Mouse (Mus musculus) gastrocnemius, adult 2 months (tissue): Measurements from ENCODE around the gene Cdca3. TPM values are rescaled to one million over a fixed set of nuclear protein-coding genes. Genes with fewer than 3 reads are reported as not detected.
"Not testable (repeated sequence)": the region's sequence is repeated elsewhere in the genome, so short reads cannot be mapped to it uniquely, and the experiment has no call there.

Source experiments
- DNase-seq: peaks from one replicate; pipeline ENCODE4 v3.0.0; 2022
- H3K27ac ChIP-seq: fragments of 200-600 bp; 2 replicates; pipeline ENCODE4 v1.8.1; 2022; ENCODE audit warnings: mild to moderate bottlenecking
- H3K4me3 ChIP-seq: fragments of 200-600 bp; 2 replicates; pipeline ENCODE4 v1.8.1; 2022; ENCODE audit warnings: mild to moderate bottlenecking, moderate library complexity
- CTCF ChIP-seq: fragments of 200-600 bp; IDR thresholded peaks from 2 replicates; pipeline ENCODE4 v1.8.1; 2022; ENCODE audit warnings: antibody characterized with exemption, mild to moderate bottlenecking, moderate library complexity
- intact Hi-C: fragments of 180-260 bp; cut with DNase I; formaldehyde crosslinking; loops from one replicate; pipeline ENCODE4 v1.15.1; 2025
- total RNA-seq, 2 experiments: library from RNA; stranded (reverse); gene quantifications; 2 replicates each; pipeline ENCODE4 v1.2.3; 2021

The Cdca3 gene
- total RNA-seq, 2 experiments from 2014 or later, result 0.26 to 0.31 TPM

- intact Hi-C loops, result no loop called here
- Histone ChIP-seq H3K27ac (no peak overlapping the region; the same call in 1 of the 2 replicates), H3K4me3 (no peak overlapping the region)
- TF ChIP-seq CTCF, result no peak
- DNase-seq, result no peak
Measured at GRCm38 (mm10) chr6:124804341-124804740, 25.0 kb upstream of the Cdca3 start.

- intact Hi-C loops, result loop anchor here (5.0 kb wide), 1 partner anchor 48 kb away; the partner anchor contains the start of genes Atn1 and Gm45234
- TF ChIP-seq CTCF, result peak; percentile 28; the same call in 1 of the 2 replicates
- Histone ChIP-seq H3K27ac (peak overlapping the region; percentile 99), H3K4me3 (peak overlapping the region; percentile 74)
- peak; percentile 97 for DNase-seq
Measured at GRCm38 (mm10) chr6:124805341-124806321, 23.7 kb upstream of the Cdca3 start.

GRCm38 (mm10) chr6:124806446-124807140, 22.8 kb upstream of the Cdca3 start:
- TF ChIP-seq CTCF, result no peak
- intact Hi-C loops, result loop anchor here (5.0 kb wide), 1 partner anchor 49 kb away; the partner anchor contains the start of genes Atn1 and Gm45234
- Histone ChIP-seq H3K4me3 (peak overlapping the region; percentile 74), H3K27ac (peak overlapping the region; percentile 99)
- no peak for DNase-seq

GRCm38 (mm10) chr6:124807366-124807765, 22.0 kb upstream of the Cdca3 start:
- intact Hi-C loops, result loop anchor here (5.0 kb wide), 1 partner anchor 50 kb away; the partner anchor contains the start of genes Atn1 and Gm45234
- Histone ChIP-seq H3K27ac (peak overlapping the region; percentile 99), H3K4me3 (no peak overlapping the region)
- no peak for TF ChIP-seq CTCF
- DNase-seq, result no peak

- Histone ChIP-seq H3K4me3 (peak overlapping the region; percentile 90), H3K27ac (peak overlapping the region; percentile 99)
- DNase-seq, result no peak
- intact Hi-C loops, result loop anchor here (5.0 kb wide), 1 partner anchor 51 kb away; the partner anchor contains the start of genes Atn1 and Gm45234
- no peak for TF ChIP-seq CTCF
Measured at GRCm38 (mm10) chr6:124807986-124808357, 21.4 kb upstream of the Cdca3 start.

- TF ChIP-seq CTCF, result no peak
- peak; percentile 87 for DNase-seq
- peak within 1 kb of the TSS; percentile 90 for H3K4me3 ChIP-seq
- H3K27ac ChIP-seq, result peak within 1 kb of the TSS; percentile 99
- intact Hi-C loops, result loop anchor here (5.0 kb wide), 1 partner anchor 51 kb away; the partner anchor contains the start of genes Atn1 and Gm45234
Measured at GRCm38 (mm10) chr6:124808358-124809012, 20.9 kb upstream of the Cdca3 start, which contains the start of gene Spsb2. Spsb2 (plus strand) TSS chr6:124808661.

GRCm38 (mm10) chr6:124809052-124809774, 20.1 kb upstream of the Cdca3 start:
- DNase-seq, result peak; percentile 91
- TF ChIP-seq CTCF, result peak; percentile 86
- peak overlapping the region; percentile 90 for H3K4me3 ChIP-seq
- intact Hi-C loops, result loop anchor here (5.0 kb wide), 1 partner anchor 52 kb away; the partner anchor contains the start of genes Atn1 and Gm45234
- peak overlapping the region; percentile 99 for H3K27ac ChIP-seq

- DNase-seq, result peak; percentile 54
- peak overlapping the region; percentile 90 for H3K4me3 ChIP-seq
- peak overlapping the region; percentile 99 for H3K27ac ChIP-seq
- no peak for TF ChIP-seq CTCF
- intact Hi-C loops, result loop anchor here (5.0 kb wide), 1 partner anchor 53 kb away; the partner anchor contains the start of genes Atn1 and Gm45234
Measured at GRCm38 (mm10) chr6:124809775-124810538, 19.4 kb upstream of the Cdca3 start.

- H3K4me3 ChIP-seq, result peak overlapping the region; percentile 90
- intact Hi-C loops, DNase-seq: not testable (repeated sequence)
- H3K27ac ChIP-seq, result peak overlapping the region; percentile 99
Measured at GRCm38 (mm10) chr6:124810566-124811402, 18.6 kb upstream of the Cdca3 start.

GRCm38 (mm10) chr6:124811403-124811665, 18.0 kb upstream of the Cdca3 start:
- H3K4me3 ChIP-seq, result peak overlapping the region; percentile 90
- intact Hi-C loops, result no loop called here
- no peak for TF ChIP-seq CTCF
- no peak for DNase-seq
- H3K27ac ChIP-seq, result peak overlapping the region; percentile 99
